Mouse (Mus musculus): ENCODE data around the gene Tfr2.
A peak's percentile ranks its signal among the peaks of the same experiment; 100 is the strongest.

GRCm38 (mm10) chr5:137584976-137585375, 15.3 kb downstream of the Tfr2 start:
- TF ChIP-seq CTCF (IDR thresholded peaks at IDR 0.05; ENCODE audit: extremely low read depth, insufficient read depth, low read length) (peak; percentile 56), POLR2A (IDR thresholded peaks at IDR 0.05; ENCODE audit: extremely low read depth, insufficient read depth, low read length) (no peak)
